Mouse (Mus musculus): ENCODE measurements around the gene Tbc1d10b. TPM values are rescaled to one million over a fixed set of nuclear protein-coding genes. Genes with fewer than 3 reads are reported as not detected.

The Tbc1d10b gene
- total RNA-seq, 2 experiments from 2014 or later = 82.8 to 83.9 TPM

DNA sequence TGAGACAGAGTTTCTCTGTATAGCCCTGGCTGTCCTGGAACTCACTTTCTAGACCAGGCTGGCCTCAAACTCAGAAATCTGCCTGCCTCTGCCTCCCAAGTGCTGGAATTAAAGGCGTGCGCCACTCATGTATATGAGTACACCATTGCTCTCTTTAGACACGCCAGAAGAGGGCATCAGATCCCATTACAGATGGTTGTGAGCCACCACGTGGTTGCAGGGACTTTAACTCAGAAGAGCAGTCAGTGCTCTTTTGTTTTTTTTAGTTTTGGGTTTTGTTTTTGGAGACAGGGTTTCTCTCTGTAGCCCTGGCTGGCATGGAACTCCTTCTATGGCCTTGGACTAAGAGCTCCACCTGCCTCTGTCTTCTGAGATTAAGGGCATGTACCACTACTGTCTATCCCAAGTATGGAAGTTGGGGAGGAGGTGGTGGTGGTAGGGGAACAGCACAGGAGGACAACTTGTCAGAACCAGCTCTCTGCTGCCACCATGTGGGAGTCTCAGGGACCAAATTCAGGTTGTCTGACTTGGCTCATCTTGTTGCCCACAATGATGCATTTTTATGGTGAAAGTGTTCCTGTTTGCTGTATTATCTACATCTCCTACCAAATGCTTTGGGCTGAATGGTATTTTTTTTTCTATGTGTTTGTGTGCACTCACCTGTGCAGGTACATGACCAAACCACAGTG lies 20.5 kb upstream of the Tbc1d10b start:
- intact Hi-C loops (cut with DNase I) = no loop called here

DNA sequence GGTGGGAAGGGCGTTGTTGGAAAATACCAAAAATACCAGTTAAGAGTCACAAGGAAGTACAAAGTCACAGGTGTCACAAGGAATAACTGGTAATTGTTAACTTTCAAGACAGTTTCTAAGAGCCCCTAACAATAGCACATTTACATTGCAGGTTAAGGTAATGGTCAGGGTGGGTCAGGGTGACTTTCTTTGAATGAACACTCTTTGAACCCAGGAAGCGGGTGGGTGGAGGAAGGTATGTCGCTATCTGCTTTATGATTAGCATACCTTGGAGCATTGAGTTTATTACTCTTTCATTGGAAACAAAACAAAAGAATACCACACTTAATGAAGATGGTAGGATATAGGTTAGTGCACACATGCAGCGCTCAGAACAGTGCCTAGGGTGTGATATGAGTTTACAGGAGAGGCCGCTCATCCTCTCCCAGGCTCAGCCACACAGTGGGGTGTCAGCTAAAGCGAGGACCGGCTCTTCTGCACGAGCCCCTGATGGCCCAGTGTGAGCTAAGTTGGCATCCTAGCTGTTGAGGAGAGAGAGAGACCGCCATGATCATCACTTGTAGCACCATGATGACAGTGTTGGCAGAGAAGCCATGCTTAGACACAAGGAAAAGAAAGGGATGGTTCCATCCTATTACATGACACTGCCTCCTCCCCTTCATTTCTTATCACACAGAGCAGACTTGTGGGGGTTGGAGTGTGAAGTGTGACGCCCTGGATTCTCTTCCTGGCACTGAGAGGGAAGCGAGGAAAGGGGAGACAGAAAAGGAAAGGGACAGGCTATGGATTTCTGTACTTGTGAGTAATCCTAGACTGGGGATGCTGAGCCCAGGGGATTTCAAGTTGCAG lies 17.1 kb upstream of the Tbc1d10b start:
- intact Hi-C loops (cut with DNase I) = no loop called here
- DNase-seq (ENCODE audit: low spot score in 2 of 2) = peak in 1 of 2 experiments; percentile 55

More for the DNA sequence above, 20.5 kb upstream of the Tbc1d10b start:
- DNase-seq (ENCODE audit: low spot score in 2 of 2) = peak; percentile 85 to 89

DNA sequence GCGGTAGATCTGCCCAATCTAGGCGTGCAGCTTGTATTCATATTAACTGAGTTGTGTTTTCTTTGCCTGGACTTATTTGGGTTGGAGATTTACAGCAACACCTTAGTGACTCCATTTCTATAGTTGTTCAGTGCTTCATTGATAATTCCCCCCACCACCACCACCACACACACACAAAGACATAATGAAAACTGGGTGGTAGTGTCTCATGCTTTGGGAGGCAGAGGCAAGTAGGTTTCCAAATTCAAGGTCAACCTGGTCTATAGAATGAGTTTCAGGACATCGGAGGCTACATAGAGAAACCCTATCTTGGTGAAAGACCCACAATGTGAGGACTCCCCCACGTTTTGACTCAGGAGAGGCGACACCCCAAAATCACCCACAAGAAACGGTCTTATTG lies 16.3 kb upstream of the Tbc1d10b start:
- no peak for DNase-seq (ENCODE audit: low spot score in 2 of 2)
- intact Hi-C loops (cut with DNase I) = no loop called here

DNA sequence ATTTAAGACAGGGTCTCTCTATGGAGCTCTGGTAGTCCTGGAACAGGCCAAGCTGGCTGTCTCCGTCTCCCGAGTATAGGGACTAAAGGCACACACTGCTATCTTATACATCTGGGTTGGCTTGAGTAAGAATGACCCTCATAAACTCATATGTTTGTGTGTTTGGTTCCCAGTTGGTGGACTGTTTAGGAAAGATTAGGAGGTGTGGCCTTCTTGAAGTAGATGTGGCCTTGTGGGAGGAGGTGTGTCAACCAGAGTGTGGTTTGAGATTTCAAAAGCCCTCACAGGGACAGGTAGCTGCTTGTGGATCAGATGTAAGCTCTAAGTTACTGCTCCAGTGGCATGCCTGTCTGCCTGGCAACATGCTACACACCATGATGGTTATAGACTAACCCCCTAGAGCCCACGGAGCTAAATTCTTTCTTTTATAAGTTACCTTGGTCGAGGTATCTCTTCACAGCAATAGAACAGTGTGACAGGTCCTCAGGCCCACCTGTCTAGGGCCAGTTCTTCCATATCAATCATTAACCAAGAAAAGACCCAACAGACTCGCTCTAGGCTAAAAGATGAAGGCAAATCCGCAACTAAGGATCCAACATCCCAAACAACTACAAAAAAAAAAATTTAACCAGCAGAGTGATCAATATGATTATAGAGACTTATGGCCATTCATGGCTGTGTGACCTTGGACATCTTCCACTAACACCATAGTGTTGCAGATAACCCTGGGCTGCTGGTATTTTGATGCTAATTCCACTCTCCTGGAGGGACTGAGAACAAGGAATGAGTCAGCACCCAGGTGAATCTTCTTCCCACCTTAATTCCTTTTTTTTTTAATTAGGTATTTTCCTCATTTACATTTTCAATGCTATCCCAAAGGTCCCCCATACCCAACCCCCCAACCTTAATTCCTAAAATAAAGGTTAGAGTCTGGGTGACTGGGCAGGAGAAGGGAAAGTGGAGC lies 15.5 kb upstream of the Tbc1d10b start:
- intact Hi-C loops (cut with DNase I) = no loop called here
- no peak for DNase-seq (ENCODE audit: low spot score in 2 of 2)

DNA sequence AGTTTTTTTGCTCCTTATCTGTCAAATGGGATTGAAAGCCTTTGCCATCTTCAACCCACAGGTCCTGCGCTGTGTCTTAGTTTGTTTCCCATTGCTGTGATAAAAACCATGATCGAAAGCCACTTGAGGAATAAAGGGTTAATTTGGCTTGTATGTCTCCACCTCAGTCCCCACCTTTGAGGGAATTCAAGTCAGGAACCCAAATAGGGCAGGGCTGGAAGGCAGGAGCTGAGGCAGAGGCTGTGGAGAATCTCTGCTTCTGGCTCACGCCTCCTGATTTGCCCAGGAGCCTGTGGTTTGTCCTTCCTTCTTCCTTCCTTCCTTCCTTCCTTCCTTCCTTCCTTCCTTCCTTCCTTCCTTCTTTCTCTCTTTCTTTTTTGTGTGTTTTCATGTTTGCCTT lies 14.8 kb upstream of the Tbc1d10b start:
- intact Hi-C loops (cut with DNase I) = no loop called here

GRCm38 (mm10) chr7:127220440-127220839 lies 12.2 kb upstream of the Tbc1d10b start:
- intact Hi-C loops (cut with DNase I) = no loop called here

More for the DNA sequence above, 14.8 kb upstream of the Tbc1d10b start:
- no peak for DNase-seq (ENCODE audit: low spot score in 2 of 2)

GRCm38 (mm10) chr7:127218670-127219069 lies 10.4 kb upstream of the Tbc1d10b start:
- intact Hi-C loops (cut with DNase I) = no loop called here
- DNase-seq (ENCODE audit: low spot score in 2 of 2) = no peak

More at GRCm38 (mm10) chr7:127220440-127220839, 12.2 kb upstream of the Tbc1d10b start:
- DNase-seq (ENCODE audit: low spot score in 2 of 2) = no peak

- no peak for DNase-seq (ENCODE audit: low spot score in 2 of 2)
- intact Hi-C loops (cut with DNase I) = no loop called here
Measured at GRCm38 (mm10) chr7:127217901-127218642, 9.8 kb upstream of the Tbc1d10b start.

GRCm38 (mm10) chr7:127217475-127217874 lies 9.2 kb upstream of the Tbc1d10b start:
- intact Hi-C loops (cut with DNase I) = no loop called here

GRCm38 (mm10) chr7:127216307-127216706 lies 8.0 kb upstream of the Tbc1d10b start:
- intact Hi-C loops (cut with DNase I) = no loop called here
- DNase-seq (ENCODE audit: low spot score in 2 of 2) = no peak

More at GRCm38 (mm10) chr7:127217475-127217874, 9.2 kb upstream of the Tbc1d10b start:
- no peak for DNase-seq (ENCODE audit: low spot score in 2 of 2)

- intact Hi-C loops (cut with DNase I) = no loop called here
- DNase-seq (ENCODE audit: low spot score in 2 of 2) = peak; percentile 50 to 57
Measured at GRCm38 (mm10) chr7:127214981-127215871, 7.0 kb upstream of the Tbc1d10b start.

DNA sequence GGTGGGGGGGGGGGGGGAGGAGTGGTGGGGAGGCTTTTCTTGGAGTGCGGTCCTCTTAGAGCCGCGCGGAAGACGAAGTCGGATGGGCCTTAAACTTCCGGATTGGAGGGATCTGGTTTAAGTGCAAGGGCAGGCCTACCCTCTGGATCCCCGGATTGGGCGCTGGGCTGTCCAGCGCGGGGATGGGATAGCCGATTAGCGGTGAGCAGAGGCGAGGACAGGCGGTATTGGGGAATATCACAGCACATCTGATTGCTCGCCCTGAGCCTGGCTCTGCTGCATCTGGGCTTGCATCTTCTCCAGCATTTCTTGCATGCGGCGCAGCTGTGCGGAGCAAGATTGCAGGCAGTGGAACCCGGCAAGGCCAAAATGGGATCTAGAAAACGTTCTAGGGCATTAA lies 6.3 kb upstream of the Tbc1d10b start:
- DNase-seq (ENCODE audit: low spot score in 2 of 2) = no peak
- intact Hi-C loops (cut with DNase I) = no loop called here

- intact Hi-C loops (cut with DNase I) = no loop called here
- DNase-seq (ENCODE audit: low spot score in 2 of 2) = peak in 1 of 2 experiments; percentile 56
Measured at GRCm38 (mm10) chr7:127213930-127214329, 5.7 kb upstream of the Tbc1d10b start.

- peak in 1 of 2 experiments; percentile 45 for DNase-seq (ENCODE audit: low spot score in 2 of 2)
- intact Hi-C loops (cut with DNase I) = no loop called here
Measured at GRCm38 (mm10) chr7:127213485-127213884, 5.2 kb upstream of the Tbc1d10b start.

GRCm38 (mm10) chr7:127212432-127213250 lies 4.4 kb upstream of the Tbc1d10b start:
- intact Hi-C loops (cut with DNase I) = no loop called here
- DNase-seq (ENCODE audit: low spot score in 2 of 2) = no peak

DNA sequence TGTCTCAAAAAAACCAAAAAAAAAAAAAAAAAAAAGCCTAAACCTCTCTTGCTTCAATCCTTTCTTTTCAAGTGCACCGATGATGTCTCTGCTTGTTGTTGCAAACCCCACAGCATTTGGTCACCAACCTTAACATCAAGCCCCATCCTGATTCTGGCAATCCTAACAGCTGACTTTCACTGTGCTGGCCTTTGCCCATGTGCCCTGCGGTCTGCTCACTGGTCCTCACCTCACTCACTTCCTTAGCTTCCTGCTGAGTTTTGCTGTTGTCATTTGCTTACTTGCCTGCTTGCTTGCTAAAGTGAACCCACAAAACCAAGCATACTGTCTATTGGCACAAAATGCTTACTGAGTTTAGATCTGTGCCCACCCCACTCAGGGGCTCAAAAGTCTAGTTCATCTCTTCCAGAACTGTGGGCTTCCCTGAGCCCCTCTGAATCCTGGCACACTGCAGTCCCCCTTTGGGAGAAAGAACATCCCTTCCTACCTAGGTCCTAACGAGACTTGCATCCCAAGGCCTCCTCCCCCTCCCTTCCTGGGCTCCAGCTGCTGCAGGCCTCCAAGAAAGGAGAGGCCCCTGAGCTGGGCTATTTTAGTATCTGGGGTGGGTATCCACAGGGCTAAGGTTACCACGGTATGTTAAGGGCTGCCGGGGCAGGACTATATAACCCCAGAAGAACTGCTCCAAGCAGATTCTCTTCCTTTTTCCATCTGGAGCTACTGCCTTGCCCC lies 2.9 kb upstream of the Tbc1d10b start:
- intact Hi-C loops (cut with DNase I) = no loop called here
- no peak for DNase-seq (ENCODE audit: low spot score in 2 of 2)
